Mouse (Mus musculus) forebrain, embryonic 16.5 days (tissue): ENCODE results near the gene Rsrp1. TPM values are rescaled to one million over a fixed set of nuclear protein-coding genes. Genes with fewer than 3 reads are reported as not detected.

Source experiments
- ATAC-seq: fragments of 200-750 bp; cut with Nextera tagmentation; 2 replicates; pipeline ENCODE4 v1.8.0; 2017; ENCODE audit warnings: mild to moderate bottlenecking, moderate library complexity
- H3K27ac ChIP-seq: fragments of 300-500 bp; sonication (generic); 2 replicates; pipeline ENCODE4 v1.5.1; 2014; ENCODE audit warnings: low read length, control low read depth
- H3K27me3 ChIP-seq: fragments of 300-500 bp; sonication (generic); replicated peaks from 2 replicates; pipeline ENCODE4 v1.6.1; 2014; ENCODE audit warnings: low read length; ENCODE audit not compliant: control insufficient read depth, insufficient read depth
- H3K36me3 ChIP-seq: fragments of 300-500 bp; sonication (generic); 2 replicates; pipeline ENCODE4 v1.6.1; 2014; ENCODE audit not compliant: control insufficient read depth, insufficient read depth
- H3K4me1 ChIP-seq: fragments of 300-500 bp; sonication (generic); replicated peaks from 2 replicates; pipeline ENCODE4 v1.6.1; 2014; ENCODE audit warnings: low read length; ENCODE audit not compliant: control insufficient read depth, insufficient read depth
- H3K4me2 ChIP-seq: fragments of 300-500 bp; sonication (generic); 2 replicates; pipeline ENCODE4 v1.6.1; 2014; ENCODE audit warnings: mild to moderate bottlenecking, low read length, control low read depth
- H3K4me3 ChIP-seq: fragments of 300-500 bp; sonication (generic); replicated peaks from 2 replicates; pipeline ENCODE4 v1.5.1; 2014; ENCODE audit warnings: mild to moderate bottlenecking, low read length, control low read depth
- H3K9ac ChIP-seq: fragments of 300-500 bp; sonication (generic); replicated peaks from 2 replicates; pipeline ENCODE4 v1.6.1; 2014; ENCODE audit warnings: low read depth, low read length, control low read depth
- H3K9me3 ChIP-seq: fragments of 300-500 bp; sonication (generic); 2 replicates; pipeline ENCODE4 v1.6.1; 2016; ENCODE audit warnings: low read length; ENCODE audit not compliant: control insufficient read depth
- WGBS: fragments of 180-500 bp; shearing (Covaris S2); extraction: QIAGEN DNeasy Blood & Tissue Kit; methylation state at CpG from one replicate; pipeline ENCODE4 v1.1.7; 2014; 5-methylcytosine and 5-hydroxymethylcytosine counted together
- polyA plus RNA-seq: library from polyadenylated mRNA; unstranded; fragments of >200 nt; fragmentation: Nextera tagmentation; extraction: Ambion mirVana; gene quantifications from 2 replicates; pipeline ENCODE4 v1.2.1, GENCODE M21; 2015

The Rsrp1 gene
- polyA plus RNA-seq, 1 experiment from 2014 or later: 645 TPM

DNA sequence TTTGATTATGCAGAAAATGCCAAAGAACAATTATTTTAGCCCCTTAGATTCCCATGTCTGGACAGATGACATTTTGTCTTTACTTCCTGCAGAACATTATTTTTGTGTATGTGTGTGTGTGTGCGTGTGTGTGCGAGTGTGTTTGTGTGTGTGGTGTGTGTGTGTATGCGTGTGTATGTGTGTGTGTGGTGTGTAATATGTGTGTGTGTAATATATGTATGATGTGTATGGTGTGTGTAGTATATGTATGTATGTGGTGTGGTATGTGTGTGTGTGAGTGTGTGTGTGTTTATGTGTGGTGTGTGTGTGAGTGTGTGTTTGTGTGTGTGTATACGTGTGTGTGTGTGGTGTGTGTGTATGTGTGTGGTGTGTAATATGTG lies 52.5 kb downstream of the Rsrp1 start:
- WGBS: 95% methylated on average over 4 of the region's 4 CpGs
- H3K27ac ChIP-seq: no peak overlapping the region
- H3K4me3 ChIP-seq: no peak overlapping the region
- no peak overlapping the region for H3K9ac ChIP-seq
- 0 out of 2 replicates have a peak, but pooled peaks cover 4% of the 10 kb centered on the region for H3K4me1 ChIP-seq
- no peak overlapping the region for H3K4me2 ChIP-seq
- H3K36me3 ChIP-seq: no peaks in the 10 kb centered on the region
- ATAC-seq: no peak
- H3K27me3 ChIP-seq: no peaks in the 10 kb centered on the region
- H3K9me3 ChIP-seq: no peaks in the 10 kb centered on the region; the same call in 1 of the 2 replicates

Other genes with a start within 250 kb of the Rsrp1 start
- 2.3 and 2.9 TPM in 2 replicates for gene Man1c1, start 219.3 kb upstream of the Rsrp1 start, polyA plus RNA-seq
- 2.9 and 3.3 TPM in 2 replicates for gene Ldlrap1, start 155.6 kb upstream of the Rsrp1 start, polyA plus RNA-seq
- gene Maco1, start 70.2 kb upstream of the Rsrp1 start, polyA plus RNA-seq: 98.7 and 104 TPM in 2 replicates
- 0.47 and 1.0 TPM in 2 replicates for gene Rhd, start 59.1 kb upstream of the Rsrp1 start, polyA plus RNA-seq
- 201 and 205 TPM in 2 replicates for gene Tmem50a, start 8.6 kb upstream of the Rsrp1 start, polyA plus RNA-seq
- 73.2 and 78.4 TPM in 2 replicates for gene Syf2, start 7.3 kb downstream of the Rsrp1 start, polyA plus RNA-seq
- not detected in 2 replicates for gene Runx3, start 197.1 kb downstream of the Rsrp1 start, polyA plus RNA-seq